Mouse (Mus musculus) brain, embryonic 14.5 days (tissue): ENCODE data around the gene Pla2g2e.

Experiments
- CTCF ChIP-seq: fragments of 200-500 bp; IDR thresholded peaks from 2 replicates; pipeline ENCODE4 v1.5.1; 2012; ENCODE audit warnings: inconsistent platforms, mild to moderate bottlenecking, moderate library complexity, borderline replicate concordance; ENCODE audit not compliant: insufficient read depth, insufficient read length; ENCODE audit errors: extremely low read depth
- POLR2A ChIP-seq: fragments of 200-500 bp; IDR thresholded peaks from 2 replicates; pipeline ENCODE4 v1.6.1; 2012; ENCODE audit warnings: mild to moderate bottlenecking, inconsistent platforms, borderline replicate concordance; ENCODE audit not compliant: poor library complexity, insufficient read depth, insufficient read length, severe bottlenecking; ENCODE audit errors: extremely low read depth

DNA sequence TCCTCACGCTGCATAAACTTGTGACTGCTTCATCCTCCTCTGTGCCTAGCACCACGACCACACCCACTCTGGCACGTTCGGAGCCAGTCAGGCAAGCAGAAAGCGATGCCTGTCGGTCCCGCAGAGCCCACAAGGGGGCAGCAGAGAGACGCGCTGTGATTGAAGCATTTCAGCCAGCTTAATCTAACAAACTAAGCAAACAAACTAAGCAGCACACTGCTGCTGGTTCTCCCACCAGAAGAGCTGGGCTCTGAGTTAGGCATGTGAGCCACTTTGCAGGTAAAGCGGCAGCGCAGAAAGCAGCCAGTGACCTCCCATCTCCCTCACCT, 44.4 kb downstream of the Pla2g2e start:
- TF ChIP-seq CTCF (peak; percentile 100), POLR2A (no peak)
